Comparison of ENCODE assay signal across 9 mouse cellular contexts in genomic region chr17:45958094-45958881, GRCm38 (mm10).
DNase-seq lines count a peak whose midpoint lies in the region; ATAC-seq and TF ChIP-seq lines count a peak whose summit lies in the region.
"Had no signal": no experiment of that assay in that cellular context is flagged by ENCODE, and none has a peak within 500 bp of the region (broad histone marks: within the 10 kb centered on the region; RNA-seq: fewer than 3 reads in every experiment).

No protein-coding gene starts in this region.

- TF ChIP-seq CTCF in left cerebral cortex, adult 2 months (IDR thresholded peaks at IDR 0.05), result peak; percentile 28
- TF ChIP-seq CTCF in cortical plate, adult 2 months (IDR thresholded peaks at IDR 0.05; ENCODE audit: extremely low read depth, insufficient read depth, low read length), result 0 out of 2 replicates have a peak, but pooled peaks have one; percentile 6

- no peak overlapping the region for H3K9ac ChIP-seq in limb, embryonic 14.5 days (ENCODE audit: low read depth, low read length, severe bottlenecking)

- H3K4me2 ChIP-seq in limb, embryonic 14.5 days (replicated peaks; ENCODE audit: low read depth, low read length, severe bottlenecking), result no peak overlapping the region

- H3K36me3 ChIP-seq in limb, embryonic 14.5 days (ENCODE audit: control insufficient read depth, insufficient read depth, low read length), result no peaks in the 10 kb centered on the region
- H3K36me3 ChIP-seq in splenic B cell, adult 2 months (ENCODE audit: control insufficient read depth, insufficient read depth, low read length, poor library complexity, severe bottlenecking), result no peaks in the 10 kb centered on the region

- no peaks in the 10 kb centered on the region for H3K4me1 ChIP-seq in cortical plate, adult 2 months (ENCODE audit: control insufficient read depth, insufficient read depth, low read length)
- peaks cover 6% of the 10 kb centered on the region; the same call in 1 of the 2 replicates for H3K4me1 ChIP-seq in limb, embryonic 14.5 days (ENCODE audit: control insufficient read depth, insufficient read depth, low read length)

- no peak overlapping the region for H3K27ac ChIP-seq in left cerebral cortex, adult 2 months
- H3K27ac ChIP-seq in cortical plate, adult 2 months (ENCODE audit: insufficient read depth, low read length), result no peak overlapping the region
- H3K27ac ChIP-seq in limb, embryonic 14.5 days (replicated peaks; ENCODE audit: low read depth, low read length), result no peak overlapping the region
- H3K27ac ChIP-seq: macrophage had no signal

- no peaks in the 10 kb centered on the region for H3K27me3 ChIP-seq in limb, embryonic 14.5 days (ENCODE audit: control insufficient read depth, insufficient read depth, low read length)
- H3K27me3 ChIP-seq in splenic B cell, adult 2 months (ENCODE audit: control insufficient read depth, insufficient read depth, low read length, poor library complexity, severe bottlenecking), result no peaks in the 10 kb centered on the region

- 75% methylated on average over 7 of the region's 7 CpGs for WGBS in limb, embryonic 14.5 days

- intact Hi-C loops in left cerebral cortex, adult 2 months (cut with DNase I), result no loop called here

- TF ChIP-seq POLR2A in cortical plate, adult 2 months (IDR thresholded peaks at IDR 0.05; ENCODE audit: extremely low read depth, insufficient read depth, low read length), result no peak
- no peak for TF ChIP-seq POLR2A in limb, embryonic 14.5 days (IDR thresholded peaks at IDR 0.05; ENCODE audit: borderline replicate concordance, extremely low read depth, insufficient read depth, insufficient read length)

- DNase-seq in left cerebral cortex, adult 2 months (ENCODE audit: extremely low spot score in 1 of 2, low spot score in 2 of 2), result no peak
- no peak for DNase-seq in left cerebral cortex, adult 9 months (ENCODE audit: low spot score in 2 of 2)
- peak; percentile 20 for DNase-seq in limb, embryonic 14.5 days (ENCODE audit: low spot score)
- DNase-seq in splenic B cell, adult 2 months (ENCODE audit: low read depth, low spot score), result peak; percentile 8
- DNase-seq in gastrocnemius, postnatal 4 days (ENCODE audit: low spot score in 2 of 2), result no peak
- DNase-seq in cerebellum, adult 9-11 months, result no peak

- H3K4me3 ChIP-seq in left cerebral cortex, adult 2 months, result no peak overlapping the region
- H3K4me3 ChIP-seq in cortical plate, adult 2 months (ENCODE audit: insufficient read depth, low read length), result no peak overlapping the region
- no peak overlapping the region for H3K4me3 ChIP-seq in limb, embryonic 14.5 days (replicated peaks; ENCODE audit: low read length)

- no peaks in the 10 kb centered on the region for H3K9me3 ChIP-seq in limb, embryonic 14.5 days (ENCODE audit: control insufficient read depth, low read length)

- no peak for ATAC-seq in limb, embryonic 14.5 days (ENCODE audit: low FRiP score, low read depth)
- ATAC-seq in erythroblast, adult 5-6 weeks (replicated peaks; ENCODE audit: low FRiP score, poor library complexity, severe bottlenecking), result no peak

Comparison
In these comparisons a context has a peak if more than half of its experiments do, and no peak if none do; other contexts are left out.
1. DNase-seq: peak in limb, embryonic 14.5 days (single experiment) and splenic B cell, adult 2 months (single experiment); none in left cerebral cortex, adult 2 months (0 of 2), left cerebral cortex, adult 9 months (0 of 2), gastrocnemius, postnatal 4 days (0 of 2) and cerebellum, adult 9-11 months (single experiment).